Mouse (Mus musculus): ENCODE results near the gene Rybp. TPM values are rescaled to one million over a fixed set of nuclear protein-coding genes. Genes with fewer than 3 reads are reported as not detected.

Gene Rybp
- polyA plus RNA-seq, 1 experiment from 2014 or later = 12.7 TPM

GRCm38 (mm10) chr6:100244474-100244873 lies 42.8 kb downstream of the Rybp start:
- Histone ChIP-seq H3K4me2 (replicated peaks; ENCODE audit: low read depth) (no peak overlapping the region), H3K4me1 (replicated peaks; ENCODE audit: control insufficient read depth, insufficient read depth) (no peaks in the 10 kb centered on the region), H3K27ac (replicated peaks) (no peak overlapping the region), H3K36me3 (ENCODE audit: control insufficient read depth, insufficient read depth, low read length) (no peaks in the 10 kb centered on the region), H3K4me3 (ENCODE audit: low read depth, low read length) (no peak overlapping the region), H3K9me3 (ENCODE audit: control insufficient read depth, low read length) (no peaks in the 10 kb centered on the region), H3K27me3 (ENCODE audit: control insufficient read depth, insufficient read depth, low read length) (no peaks in the 10 kb centered on the region), H3K9ac (ENCODE audit: low read length) (no peak overlapping the region)
- ATAC-seq (ENCODE audit: low FRiP score, low TSS enrichment) (no peak), DNase-seq (ENCODE audit: low spot score) (no peak)
- 64% methylated on average over 3 of the region's 3 CpGs for WGBS
- TF ChIP-seq EP300 (optimal IDR thresholded peaks at IDR 0.05) (no peak), CTCF (IDR thresholded peaks at IDR 0.05; ENCODE audit: low read depth) (no peak)

GRCm38 (mm10) chr6:100235036-100235435 lies 52.2 kb downstream of the Rybp start:
- no peak for ATAC-seq (ENCODE audit: low FRiP score, low TSS enrichment)
- Histone ChIP-seq H3K27me3 (ENCODE audit: control insufficient read depth, insufficient read depth, low read length) (no peaks in the 10 kb centered on the region), H3K9ac (ENCODE audit: low read length) (no peak overlapping the region), H3K36me3 (ENCODE audit: control insufficient read depth, insufficient read depth, low read length) (no peaks in the 10 kb centered on the region), H3K4me2 (replicated peaks; ENCODE audit: low read depth) (no peak overlapping the region), H3K4me1 (replicated peaks; ENCODE audit: control insufficient read depth, insufficient read depth) (no peaks in the 10 kb centered on the region), H3K9me3 (ENCODE audit: control insufficient read depth, low read length) (no peaks in the 10 kb centered on the region), H3K4me3 (ENCODE audit: low read depth, low read length) (no peak overlapping the region), H3K27ac (replicated peaks) (no peak overlapping the region)
- DNase-seq (ENCODE audit: low spot score) = no peak
- TF ChIP-seq EP300 (optimal IDR thresholded peaks at IDR 0.05) = no peak
- TF ChIP-seq CTCF (IDR thresholded peaks at IDR 0.05; ENCODE audit: low read depth) = no peak

GRCm38 (mm10) chr6:100233522-100233921 lies 53.8 kb downstream of the Rybp start:
- Histone ChIP-seq H3K4me3 (ENCODE audit: low read depth, low read length) (no peak overlapping the region), H3K9ac (ENCODE audit: low read length) (no peak overlapping the region), H3K27ac (replicated peaks) (no peak overlapping the region), H3K4me2 (replicated peaks; ENCODE audit: low read depth) (no peak overlapping the region), H3K9me3 (ENCODE audit: control insufficient read depth, low read length) (no peaks in the 10 kb centered on the region), H3K4me1 (replicated peaks; ENCODE audit: control insufficient read depth, insufficient read depth) (no peaks in the 10 kb centered on the region), H3K36me3 (ENCODE audit: control insufficient read depth, insufficient read depth, low read length) (no peaks in the 10 kb centered on the region), H3K27me3 (ENCODE audit: control insufficient read depth, insufficient read depth, low read length) (no peaks in the 10 kb centered on the region)
- WGBS = 69% methylated on average over 3 of the region's 3 CpGs
- DNase-seq (ENCODE audit: low spot score) = no peak
- ATAC-seq (ENCODE audit: low FRiP score, low TSS enrichment) = 0 out of 2 replicates have a peak, but pooled peaks have one; percentile 32
- no peak for TF ChIP-seq CTCF (IDR thresholded peaks at IDR 0.05; ENCODE audit: low read depth)
- TF ChIP-seq EP300 (optimal IDR thresholded peaks at IDR 0.05) = no peak

- no peaks in the 10 kb centered on the region for H3K27me3 ChIP-seq (ENCODE audit: control insufficient read depth, insufficient read depth, low read length)
- no peak for DNase-seq (ENCODE audit: low spot score)
These were observed 54.2 kb downstream of the Rybp start for GRCm38 (mm10) chr6:100233061-100233460.

GRCm38 (mm10) chr6:100226204-100226603 lies 61.1 kb downstream of the Rybp start:
- no peak for ATAC-seq (ENCODE audit: low FRiP score, low TSS enrichment)
- no peaks in the 10 kb centered on the region for H3K36me3 ChIP-seq (ENCODE audit: control insufficient read depth, insufficient read depth, low read length)
- 45% methylated on average over 2 of the region's 2 CpGs for WGBS
- TF ChIP-seq CTCF (IDR thresholded peaks at IDR 0.05; ENCODE audit: low read depth) (no peak), EP300 (optimal IDR thresholded peaks at IDR 0.05) (no peak)
- H3K27ac ChIP-seq (replicated peaks) = no peak overlapping the region
- no peak overlapping the region for H3K9ac ChIP-seq (ENCODE audit: low read length)
- H3K4me3 ChIP-seq (ENCODE audit: low read depth, low read length) = no peak overlapping the region
- H3K4me2 ChIP-seq (replicated peaks; ENCODE audit: low read depth) = no peak overlapping the region
- H3K9me3 ChIP-seq (ENCODE audit: control insufficient read depth, low read length) = no peaks in the 10 kb centered on the region
- no peaks in the 10 kb centered on the region for H3K4me1 ChIP-seq (replicated peaks; ENCODE audit: control insufficient read depth, insufficient read depth)
- DNase-seq (ENCODE audit: low spot score) = no peak
- H3K27me3 ChIP-seq (ENCODE audit: control insufficient read depth, insufficient read depth, low read length) = no peaks in the 10 kb centered on the region

More at GRCm38 (mm10) chr6:100233061-100233460, 54.2 kb downstream of the Rybp start:
- Histone ChIP-seq H3K9ac (ENCODE audit: low read length) (no peak overlapping the region), H3K27ac (replicated peaks) (no peak overlapping the region), H3K36me3 (ENCODE audit: control insufficient read depth, insufficient read depth, low read length) (no peaks in the 10 kb centered on the region), H3K4me1 (replicated peaks; ENCODE audit: control insufficient read depth, insufficient read depth) (no peaks in the 10 kb centered on the region), H3K4me3 (ENCODE audit: low read depth, low read length) (no peak overlapping the region), H3K9me3 (ENCODE audit: control insufficient read depth, low read length) (no peaks in the 10 kb centered on the region), H3K4me2 (replicated peaks; ENCODE audit: low read depth) (no peak overlapping the region)
- ATAC-seq (ENCODE audit: low FRiP score, low TSS enrichment) = 0 out of 2 replicates have a peak, but pooled peaks have one; percentile 18
- TF ChIP-seq CTCF (IDR thresholded peaks at IDR 0.05; ENCODE audit: low read depth) = no peak
- TF ChIP-seq EP300 (optimal IDR thresholded peaks at IDR 0.05) = no peak
- 38% methylated on average over 4 of the region's 4 CpGs for WGBS

GRCm38 (mm10) chr6:100223932-100224331 lies 63.4 kb downstream of the Rybp start:
- WGBS = 92% methylated on average over 6 of the region's 6 CpGs
- H3K27me3 ChIP-seq (ENCODE audit: control insufficient read depth, insufficient read depth, low read length) = no peaks in the 10 kb centered on the region

More at GRCm38 (mm10) chr6:100223932-100224331, 63.4 kb downstream of the Rybp start:
- no peaks in the 10 kb centered on the region for H3K36me3 ChIP-seq (ENCODE audit: control insufficient read depth, insufficient read depth, low read length)
- H3K27ac ChIP-seq (replicated peaks) = no peak overlapping the region
- peaks cover 2% of the 10 kb centered on the region for H3K4me1 ChIP-seq (replicated peaks; ENCODE audit: control insufficient read depth, insufficient read depth)
- DNase-seq (ENCODE audit: low spot score) = no peak
- no peak for TF ChIP-seq CTCF (IDR thresholded peaks at IDR 0.05; ENCODE audit: low read depth)
- no peak for TF ChIP-seq EP300 (optimal IDR thresholded peaks at IDR 0.05)
- no peak overlapping the region for H3K4me2 ChIP-seq (replicated peaks; ENCODE audit: low read depth)
- no peak overlapping the region for H3K4me3 ChIP-seq (ENCODE audit: low read depth, low read length)
- ATAC-seq (ENCODE audit: low FRiP score, low TSS enrichment) = no peak
- no peaks in the 10 kb centered on the region for H3K9me3 ChIP-seq (ENCODE audit: control insufficient read depth, low read length)
- no peak overlapping the region for H3K9ac ChIP-seq (ENCODE audit: low read length)
